Mouse (Mus musculus) limb, embryonic 14.5 days (tissue): Measurements from ENCODE around the gene Naaladl2. TPM values are rescaled to one million over a fixed set of nuclear protein-coding genes. Genes with fewer than 3 reads are reported as not detected.

Experiments
- ATAC-seq: fragments of 200-750 bp; cut with Nextera tagmentation; 2 replicates; pipeline ENCODE4 v1.8.0; 2017; ENCODE audit warnings: low read depth, moderate number of reproducible peaks, moderate TSS enrichment; ENCODE audit not compliant: low FRiP score
- DNase-seq: peaks from one replicate; pipeline ENCODE4 v3.0.0-alpha.2; 2015; ENCODE audit warnings: low spot score
- H3K27ac ChIP-seq: fragments of 300-500 bp; sonication (generic); replicated peaks from 2 replicates; pipeline ENCODE4 v1.5.1; 2014; ENCODE audit warnings: low read depth, mild to moderate bottlenecking, low read length, moderate library complexity, mixed read lengths
- H3K27me3 ChIP-seq: fragments of 300-500 bp; sonication (generic); 2 replicates; pipeline ENCODE4 v1.6.1; 2014; ENCODE audit warnings: low read length, mixed read lengths; ENCODE audit not compliant: control insufficient read depth, insufficient read depth
- H3K36me3 ChIP-seq: fragments of 300-500 bp; sonication (generic); 2 replicates; pipeline ENCODE4 v1.6.1; 2014; ENCODE audit warnings: mild to moderate bottlenecking, low read length, moderate library complexity, mixed read lengths; ENCODE audit not compliant: control insufficient read depth, insufficient read depth
- H3K4me1 ChIP-seq: fragments of 300-500 bp; sonication (generic); 2 replicates; pipeline ENCODE4 v1.6.1; 2014; ENCODE audit warnings: antibody characterized with exemption, low read length, mixed read lengths; ENCODE audit not compliant: control insufficient read depth, insufficient read depth
- H3K4me2 ChIP-seq: fragments of 300-500 bp; sonication (generic); replicated peaks from 2 replicates; pipeline ENCODE4 v1.6.1; 2014; ENCODE audit warnings: low read depth, mild to moderate bottlenecking, low read length, moderate library complexity; ENCODE audit not compliant: severe bottlenecking
- H3K4me3 ChIP-seq: fragments of 300-500 bp; sonication (generic); replicated peaks from 2 replicates; pipeline ENCODE4 v1.5.1; 2014; ENCODE audit warnings: low read length
- H3K9ac ChIP-seq: fragments of 300-500 bp; sonication (generic); 2 replicates; pipeline ENCODE4 v1.6.1; 2014; ENCODE audit warnings: mild to moderate bottlenecking, low read depth, low read length, moderate library complexity; ENCODE audit not compliant: severe bottlenecking
- H3K9me3 ChIP-seq: fragments of 300-500 bp; sonication (generic); 2 replicates; pipeline ENCODE4 v1.6.1; 2016; ENCODE audit warnings: low read length; ENCODE audit not compliant: control insufficient read depth
- POLR2A ChIP-seq: fragments of 200-500 bp; IDR thresholded peaks from 2 replicates; pipeline ENCODE4 v1.8.0; 2012; ENCODE audit warnings: inconsistent platforms, mild to moderate bottlenecking, moderate library complexity, borderline replicate concordance; ENCODE audit not compliant: insufficient read depth, insufficient read length; ENCODE audit errors: extremely low read depth
- WGBS: fragments of 180-500 bp; shearing (Covaris S2); extraction: QIAGEN DNeasy Blood & Tissue Kit; methylation state at CpG from one replicate; pipeline ENCODE4 v1.1.7; 2014; 5-methylcytosine and 5-hydroxymethylcytosine counted together
- polyA plus RNA-seq, 2 experiments: library from polyadenylated mRNA; depleted of rRNA in 1 of 2; stranded (reverse) in 1 of 2; unstranded in 1 of 2; fragments of >200 nt; fragmentation: Nextera tagmentation in 1 of 2; extraction: Ambion mirVana in 1 of 2; gene quantifications; 2 replicates each; pipeline versions ENCODE4 v1.2.1 to v1.2.3; 2012 to 2014

Naaladl2 gene
- polyA plus RNA-seq, 2 experiments = 0.89 to 2.3 TPM

DNA sequence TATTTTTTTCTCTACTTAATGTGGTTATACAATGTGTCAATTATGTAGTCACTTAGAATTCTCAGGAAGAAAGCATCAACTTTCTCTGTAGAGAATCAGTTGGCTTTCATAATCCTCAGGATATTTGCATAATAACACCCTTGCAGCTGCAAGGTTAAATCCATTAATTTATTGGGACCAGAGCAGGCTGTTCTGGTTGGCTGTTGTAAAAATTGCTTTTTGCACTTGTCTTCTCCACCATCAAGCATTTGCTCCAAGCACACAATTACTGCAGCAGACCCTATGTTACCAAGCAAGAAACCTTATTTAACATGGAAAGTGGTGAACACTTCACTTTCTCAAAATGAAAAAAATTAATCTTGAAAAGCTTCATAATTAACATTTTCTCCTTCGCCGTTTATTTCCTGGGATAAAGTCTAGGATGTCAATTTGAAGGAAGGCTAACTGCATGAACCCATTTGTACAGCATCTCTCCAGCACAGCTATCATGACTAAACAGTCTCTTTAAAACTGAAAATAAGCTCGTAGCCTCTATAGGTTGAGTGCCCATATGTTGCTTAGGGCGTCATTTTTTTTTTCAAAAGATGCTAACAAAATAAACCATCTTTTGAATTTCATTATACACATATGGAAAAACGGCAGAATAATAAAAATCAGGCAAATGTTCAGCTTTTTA lies 205.4 kb downstream of the Naaladl2 start:
- H3K9ac ChIP-seq = no peak overlapping the region
- no peak for ATAC-seq
- no peak for DNase-seq
- no peaks in the 10 kb centered on the region for H3K36me3 ChIP-seq
- no peaks in the 10 kb centered on the region for H3K4me1 ChIP-seq
- H3K9me3 ChIP-seq = no peaks in the 10 kb centered on the region
- H3K4me2 ChIP-seq = no peak overlapping the region
- 72% methylated on average over 5 of the region's 5 CpGs for WGBS
- H3K27ac ChIP-seq = no peak overlapping the region
- no peak overlapping the region for H3K4me3 ChIP-seq
- no peak for TF ChIP-seq POLR2A
- H3K27me3 ChIP-seq = no peaks in the 10 kb centered on the region

DNA sequence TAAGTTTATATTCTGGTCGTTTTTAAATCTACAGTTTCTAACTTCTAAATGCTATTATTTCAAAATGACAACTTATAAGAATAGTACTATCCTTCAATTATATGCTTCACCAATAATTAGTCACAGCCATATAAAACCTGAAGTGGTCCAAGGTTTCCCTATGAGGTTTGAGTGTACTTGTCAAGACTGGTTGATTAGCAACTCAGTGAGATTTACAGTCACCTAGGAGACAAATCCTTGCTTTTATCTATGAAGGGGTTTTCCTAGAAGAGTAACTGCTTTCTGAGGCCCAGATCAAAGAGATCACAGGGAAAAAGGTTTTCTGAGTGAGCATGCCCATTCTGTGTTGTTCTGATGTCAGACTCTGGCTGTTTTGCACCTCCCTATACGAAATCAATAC lies 222.2 kb downstream of the Naaladl2 start:
- ATAC-seq (no peak), DNase-seq (no peak)
- Histone ChIP-seq H3K4me3 (no peak overlapping the region), H3K27ac (no peak overlapping the region), H3K36me3 (no peaks in the 10 kb centered on the region), H3K4me1 (no peaks in the 10 kb centered on the region), H3K4me2 (no peak overlapping the region), H3K27me3 (no peaks in the 10 kb centered on the region), H3K9me3 (no peaks in the 10 kb centered on the region), H3K9ac (no peak overlapping the region)
- no peak for TF ChIP-seq POLR2A
- 38% methylated on average over 2 of the region's 2 CpGs for WGBS

DNA sequence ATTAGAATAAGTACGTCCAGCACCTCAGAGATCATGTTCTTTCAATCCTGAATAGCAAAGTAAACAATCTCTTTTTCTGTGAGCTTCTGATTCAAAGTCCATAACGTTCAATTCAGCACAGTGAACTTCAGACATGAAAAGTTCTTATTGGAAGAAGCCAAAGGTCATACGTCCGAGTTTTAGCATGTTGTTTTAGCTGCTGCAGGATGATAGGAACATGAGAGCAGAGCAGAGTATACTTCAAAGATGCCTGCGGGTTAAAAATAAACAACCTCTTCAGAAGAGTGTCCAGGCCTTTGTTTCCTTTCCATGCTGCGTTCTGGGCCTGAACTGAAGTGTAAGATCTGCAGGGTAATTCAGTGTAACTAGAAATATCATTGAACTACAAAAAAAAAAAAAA lies 222.7 kb downstream of the Naaladl2 start:
- WGBS = 56% methylated on average over 6 of the region's 6 CpGs
- Histone ChIP-seq H3K4me1 (no peaks in the 10 kb centered on the region), H3K27me3 (no peaks in the 10 kb centered on the region), H3K36me3 (no peaks in the 10 kb centered on the region), H3K9ac (no peak overlapping the region), H3K4me2 (no peak overlapping the region), H3K27ac (no peak overlapping the region), H3K9me3 (no peaks in the 10 kb centered on the region), H3K4me3 (no peak overlapping the region)
- DNase-seq (no peak), ATAC-seq (no peak)
- no peak for TF ChIP-seq POLR2A

DNA sequence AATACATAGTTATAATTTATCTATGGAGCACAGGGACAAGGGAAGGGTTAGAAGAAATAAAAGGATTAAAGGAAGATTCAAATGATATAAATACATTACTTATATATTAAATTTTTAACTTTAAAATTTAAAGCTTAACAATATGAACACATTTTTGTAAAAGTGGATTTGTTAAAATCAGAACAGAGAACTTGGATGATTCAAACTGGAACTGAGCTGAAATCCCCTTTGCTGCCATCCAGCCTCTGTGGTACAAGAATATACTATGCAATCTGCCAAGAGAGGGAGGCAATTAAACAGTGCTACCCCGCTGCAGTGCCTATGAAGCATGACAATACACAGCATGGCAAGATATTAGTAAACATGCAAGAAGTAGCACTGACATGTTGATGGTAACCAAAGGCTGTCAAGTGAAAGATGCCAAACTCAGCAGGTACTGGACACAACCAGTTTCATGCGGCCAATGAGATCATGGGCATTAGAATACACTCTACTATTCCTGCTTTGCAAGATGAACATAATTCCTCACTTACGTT lies 238.6 kb downstream of the Naaladl2 start:
- no peaks in the 10 kb centered on the region for H3K36me3 ChIP-seq
- ATAC-seq = no peak
- no peak overlapping the region for H3K4me3 ChIP-seq
- WGBS = 80% methylated on average over 3 of the region's 3 CpGs
- no peak overlapping the region for H3K9ac ChIP-seq
- TF ChIP-seq POLR2A = no peak
- H3K27ac ChIP-seq = no peak overlapping the region
- no peaks in the 10 kb centered on the region for H3K9me3 ChIP-seq
- no peak for DNase-seq
- no peaks in the 10 kb centered on the region for H3K27me3 ChIP-seq
- H3K4me2 ChIP-seq = no peak overlapping the region
- no peaks in the 10 kb centered on the region for H3K4me1 ChIP-seq

DNA sequence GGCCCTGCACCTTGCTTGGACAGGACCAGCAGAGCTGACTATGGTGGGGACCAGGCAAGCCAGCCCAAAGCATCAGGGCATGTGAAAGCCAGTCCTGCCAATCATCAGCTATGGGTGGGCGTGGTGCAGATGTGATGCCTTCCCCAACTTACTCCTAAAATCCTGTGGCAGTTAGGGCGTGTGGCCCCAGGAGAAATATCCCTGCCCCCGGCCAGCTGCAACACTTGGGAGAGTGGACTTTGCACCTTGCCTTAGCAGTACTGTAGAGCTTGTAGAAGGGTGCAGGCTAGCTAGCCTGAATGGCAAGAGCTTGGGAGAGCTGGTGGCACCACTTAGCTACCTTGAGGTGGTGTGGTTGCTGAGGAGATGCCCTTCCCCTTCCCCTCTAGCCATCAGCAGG lies 255.3 kb downstream of the Naaladl2 start:
- no peak overlapping the region for H3K9ac ChIP-seq
- ATAC-seq (no peak), DNase-seq (no peak)
- no peaks in the 10 kb centered on the region for H3K36me3 ChIP-seq
- no peaks in the 10 kb centered on the region for H3K9me3 ChIP-seq
- WGBS = 75% methylated on average over 3 of the region's 3 CpGs
- no peak overlapping the region for H3K4me2 ChIP-seq
- H3K4me3 ChIP-seq = no peak overlapping the region
- no peak overlapping the region for H3K27ac ChIP-seq
- H3K27me3 ChIP-seq = no peaks in the 10 kb centered on the region
- no peaks in the 10 kb centered on the region for H3K4me1 ChIP-seq
- TF ChIP-seq POLR2A = no peak
